Mouse (Mus musculus) MEL (cell line): Measurements from ENCODE around the gene Gm12830. TPM values are rescaled to one million over a fixed set of nuclear protein-coding genes. Genes with fewer than 3 reads are reported as not detected.

ENCODE experiments used
- DNase-seq: peaks from one replicate; pipeline ENCODE4 v3.0.0; 2011; ENCODE audit warnings: low read depth, low spot score
- H3K27ac ChIP-seq: 2 replicates; pipeline ENCODE4 v1.5.1; 2012; ENCODE audit warnings: low read depth, mild to moderate bottlenecking, control low read depth, low read length, moderate library complexity; ENCODE audit not compliant: control insufficient read depth
- H3K27me3 ChIP-seq, 2 experiments: fragments of 150-350 bp in 1 of 2; sonication (generic) in 1 of 2; 2 replicates each; pipeline ENCODE4 v1.6.1; 2012; ENCODE audit warnings: low read length in 2 of 2, mild to moderate bottlenecking in 2 of 2, improper control_type of control experiment in 1 of 2, moderate library complexity in 1 of 2; ENCODE audit not compliant: insufficient read depth in 2 of 2, control insufficient read depth in 1 of 2
- H3K36me3 ChIP-seq, 2 experiments: 2 replicates each; pipeline ENCODE4 v1.6.1; 2012 to 2014; ENCODE audit warnings: low read length in 2 of 2, improper control_type of control experiment in 1 of 2, inconsistent platforms in 1 of 2, mild to moderate bottlenecking in 1 of 2; ENCODE audit not compliant: insufficient read depth in 2 of 2, control insufficient read depth in 1 of 2
- H3K4me1 ChIP-seq, 2 experiments: fragments of 150-350 bp in 1 of 2; sonication (generic) in 1 of 2; 2 replicates each; pipeline ENCODE4 v1.6.1; 2012; ENCODE audit warnings: low read length in 2 of 2, improper control_type of control experiment in 1 of 2, mild to moderate bottlenecking in 1 of 2; ENCODE audit not compliant: insufficient read depth in 2 of 2, control insufficient read depth in 1 of 2
- H3K4me3 ChIP-seq, 2 experiments: fragments of 150-350 bp in 1 of 2; sonication (generic) in 1 of 2; 2 replicates each; pipeline ENCODE4 v1.5.1; 2012; ENCODE audit warnings: low read depth in 2 of 2, low read length in 2 of 2, mild to moderate bottlenecking in 2 of 2, moderate library complexity in 2 of 2, control low read depth in 1 of 2, improper control_type of control experiment in 1 of 2; ENCODE audit not compliant: control insufficient read depth in 1 of 2, insufficient read depth in 1 of 2
- H3K79me2 ChIP-seq: 2 replicates; pipeline ENCODE4 v1.6.1; 2012; ENCODE audit warnings: mild to moderate bottlenecking, low read length, moderate library complexity; ENCODE audit not compliant: control insufficient read depth, poor library complexity, insufficient read depth
- H3K9ac ChIP-seq: 2 replicates; pipeline ENCODE4 v1.6.1; 2012; ENCODE audit warnings: low read depth, mild to moderate bottlenecking, control low read depth, low read length, moderate library complexity; ENCODE audit not compliant: control insufficient read depth, poor library complexity, severe bottlenecking
- H3K9me3 ChIP-seq: fragments of 150-350 bp; sonication (generic); replicated peaks from 2 replicates; pipeline ENCODE4 v1.6.1; 2012; ENCODE audit warnings: mild to moderate bottlenecking, low read length, improper control_type of control experiment, moderate library complexity; ENCODE audit not compliant: insufficient read depth
- BHLHE40 ChIP-seq: IDR thresholded peaks from 2 replicates; pipeline ENCODE4 v1.6.1; 2012; ENCODE audit warnings: low read depth, mild to moderate bottlenecking, inconsistent platforms, low read length, improper control_type of control experiment, borderline replicate concordance
- CHD1 ChIP-seq: IDR thresholded peaks from 2 replicates; pipeline ENCODE4 v1.6.1; 2012; ENCODE audit warnings: low read depth, mild to moderate bottlenecking, inconsistent platforms, low read length, improper control_type of control experiment
- ELF1 ChIP-seq: IDR thresholded peaks from 2 replicates; pipeline ENCODE4 v1.6.1; 2014; ENCODE audit warnings: low read depth, mild to moderate bottlenecking, inconsistent platforms, low read length, improper control_type of control experiment, moderate library complexity
- ETS1 ChIP-seq: IDR thresholded peaks from 2 replicates; pipeline ENCODE4 v1.6.1; 2012; ENCODE audit warnings: low read depth, mild to moderate bottlenecking, inconsistent platforms, low read length, improper control_type of control experiment, moderate library complexity
- GATA1 ChIP-seq: IDR thresholded peaks from 2 replicates; pipeline ENCODE4 v1.6.1; 2011; ENCODE audit warnings: low read depth, low read length, improper control_type of control experiment
- HCFC1 ChIP-seq: IDR thresholded peaks from 2 replicates; pipeline ENCODE4 v1.6.1; 2012; ENCODE audit warnings: low read depth, mild to moderate bottlenecking, inconsistent platforms, low read length, improper control_type of control experiment, moderate library complexity
- MAX ChIP-seq: IDR thresholded peaks from 2 replicates; pipeline ENCODE4 v1.6.1; 2011; ENCODE audit warnings: low read length, improper control_type of control experiment
- MAZ ChIP-seq: IDR thresholded peaks from 2 replicates; pipeline ENCODE4 v1.6.1; 2012; ENCODE audit warnings: low read depth, mild to moderate bottlenecking, inconsistent platforms, low read length, improper control_type of control experiment
- MEF2A ChIP-seq: IDR thresholded peaks from 2 replicates; pipeline ENCODE4 v1.6.1; 2014; ENCODE audit warnings: low read depth, mild to moderate bottlenecking, inconsistent platforms, low read length, improper control_type of control experiment; ENCODE audit not compliant: poor library complexity, insufficient replicate concordance, severe bottlenecking; ENCODE audit errors: extremely low read depth
- MYC ChIP-seq: IDR thresholded peaks from 2 replicates; pipeline ENCODE4 v1.6.1; 2011; ENCODE audit warnings: low read depth, mild to moderate bottlenecking, low read length, improper control_type of control experiment, moderate library complexity
- NELFE ChIP-seq: IDR thresholded peaks from 2 replicates; pipeline ENCODE4 v1.6.1; 2011; ENCODE audit warnings: low read depth, low read length, improper control_type of control experiment
- NRF1 ChIP-seq: IDR thresholded peaks from 2 replicates; pipeline ENCODE4 v1.6.1; 2014; ENCODE audit warnings: low read depth, mild to moderate bottlenecking, inconsistent platforms, low read length, improper control_type of control experiment, moderate library complexity; ENCODE audit not compliant: poor library complexity, insufficient read depth, severe bottlenecking
- POLR2A ChIP-seq, 2 experiments: IDR thresholded peaks; 2 replicates each; pipeline ENCODE4 v1.6.1; 2011 to 2012; ENCODE audit warnings: low read length in 2 of 2, mild to moderate bottlenecking in 2 of 2, control low read depth in 1 of 2, improper control_type of control experiment in 1 of 2, low read depth in 1 of 2, moderate library complexity in 1 of 2; ENCODE audit not compliant: control insufficient read depth in 1 of 2, insufficient read depth in 1 of 2, poor library complexity in 1 of 2
- POLR2AphosphoS2 ChIP-seq: IDR thresholded peaks from 2 replicates; pipeline ENCODE4 v1.6.1; 2011; ENCODE audit warnings: low read length, improper control_type of control experiment
- POLR2AphosphoS5 ChIP-seq: IDR thresholded peaks from 2 replicates; pipeline ENCODE4 v1.6.1; 2012; ENCODE audit warnings: low read depth, borderline replicate concordance, mild to moderate bottlenecking, inconsistent platforms, low read length, moderate library complexity, mixed read lengths
- RAD21 ChIP-seq: IDR thresholded peaks from 2 replicates; pipeline ENCODE4 v1.6.1; 2011; ENCODE audit warnings: mild to moderate bottlenecking, low read depth, low read length, improper control_type of control experiment
- RCOR1 ChIP-seq: IDR thresholded peaks from 2 replicates; pipeline ENCODE4 v1.6.1; 2012; ENCODE audit warnings: low read depth, mild to moderate bottlenecking, inconsistent platforms, low read length, improper control_type of control experiment
- SIN3A ChIP-seq: IDR thresholded peaks from 2 replicates; pipeline ENCODE4 v1.6.1; 2012; ENCODE audit warnings: low read length, improper control_type of control experiment, inconsistent platforms
- SMC3 ChIP-seq: IDR thresholded peaks from 2 replicates; pipeline ENCODE4 v1.6.1; 2011; ENCODE audit warnings: low read depth, low read length, improper control_type of control experiment
- TAL1 ChIP-seq: IDR thresholded peaks from 2 replicates; pipeline ENCODE4 v1.6.1; 2012; ENCODE audit warnings: mild to moderate bottlenecking, inconsistent platforms, low read length, moderate library complexity, mixed read lengths
- TBP ChIP-seq: IDR thresholded peaks from 2 replicates; pipeline ENCODE4 v1.8.0; 2011; ENCODE audit warnings: low read depth, low read length, improper control_type of control experiment
- ZC3H11A ChIP-seq: IDR thresholded peaks from 2 replicates; pipeline ENCODE4 v1.6.1; 2012; ENCODE audit warnings: low read depth, mild to moderate bottlenecking, inconsistent platforms, low read length, improper control_type of control experiment
- ZMIZ1 ChIP-seq: IDR thresholded peaks from 2 replicates; pipeline ENCODE4 v1.6.1; 2012; ENCODE audit warnings: low read depth, mild to moderate bottlenecking, inconsistent platforms, low read length, improper control_type of control experiment, moderate library complexity
- polyA plus RNA-seq, 2 experiments: library from polyadenylated mRNA; stranded (reverse) in 1 of 2; unstranded in 1 of 2; fragments of >175 nt in 1 of 2; fragments of >200 nt in 1 of 2; gene quantifications; 2 replicates each; pipeline versions ENCODE4 v1.2.1 to v1.2.4; 2012; ENCODE audit warnings: low replicate concordance in 2 of 2, low read depth in 1 of 2; ENCODE audit not compliant: insufficient read length in 2 of 2, insufficient read depth in 1 of 2, missing spikeins in 1 of 2
- total RNA-seq: library from RNA; depleted of rRNA; stranded (reverse); fragments of 300-350 nt; gene quantifications from 2 replicates; pipeline ENCODE4 v1.2.3, GENCODE M21; 2012

Gene Gm12830
- total and polyA plus RNA-seq, 3 experiments = not detected

GRCm38 (mm10) chr4:114863166-114863565 lies 41.6 kb downstream of the Gm12830 start:
- H3K4me3 ChIP-seq = no peak overlapping the region
- H3K27me3 ChIP-seq = peaks cover 0 to 1% of the 10 kb centered on the region in 2 experiments; a peak in 1 of 4 replicates
- no peak overlapping the region for H3K27ac ChIP-seq
- no peaks in the 10 kb centered on the region for H3K36me3 ChIP-seq
- no peak overlapping the region for H3K9ac ChIP-seq
- H3K9me3 ChIP-seq = no peaks in the 10 kb centered on the region
- H3K4me1 ChIP-seq = no peaks in the 10 kb centered on the region
- DNase-seq = no peak
- TF ChIP-seq ELF1 = no peak
- TF ChIP-seq RCOR1 = no peak
- TF ChIP-seq TAL1 = no peak
- TF ChIP-seq POLR2AphosphoS5 = no peak
- no peak for TF ChIP-seq POLR2AphosphoS2
- TF ChIP-seq RAD21 = no peak
- no peak for TF ChIP-seq TBP
- no peak for TF ChIP-seq POLR2A (IDR thresholded peaks at IDR 0.05; ENCODE audit: control insufficient read depth in 1 of 2, insufficient read depth in 1 of 2, low read depth in 1 of 2, low read length in 2 of 2, poor library complexity in 1 of 2)
- TF ChIP-seq HCFC1 = no peak
- TF ChIP-seq MAZ = no peak
- no peak for TF ChIP-seq SMC3
- no peak for TF ChIP-seq MEF2A
- no peak for TF ChIP-seq GATA1
- TF ChIP-seq ZMIZ1 = no peak
- TF ChIP-seq NELFE = no peak
- TF ChIP-seq BHLHE40 = no peak
- TF ChIP-seq MAX = no peak
- TF ChIP-seq SIN3A = no peak
- no peak for TF ChIP-seq ETS1
- TF ChIP-seq MYC = no peak
- no peaks in the 10 kb centered on the region for H3K79me2 ChIP-seq

GRCm38 (mm10) chr4:114869765-114870490 lies 48.4 kb downstream of the Gm12830 start:
- Histone ChIP-seq H3K36me3 (no peaks in the 10 kb centered on the region), H3K27ac (no peak overlapping the region), H3K4me1 (no peaks in the 10 kb centered on the region), H3K79me2 (no peaks in the 10 kb centered on the region), H3K4me3 (no peak overlapping the region), H3K9ac (no peak overlapping the region), H3K27me3 (peaks cover 0 to 1% of the 10 kb centered on the region in 2 experiments; a peak in 1 of 4 replicates), H3K9me3 (no peaks in the 10 kb centered on the region)
- TF ChIP-seq NRF1 = no peak
- no peak for TF ChIP-seq NELFE
- TF ChIP-seq ZC3H11A = no peak
- no peak for TF ChIP-seq POLR2A (IDR thresholded peaks at IDR 0.05; ENCODE audit: control insufficient read depth in 1 of 2, insufficient read depth in 1 of 2, low read depth in 1 of 2, low read length in 2 of 2, poor library complexity in 1 of 2)
- no peak for TF ChIP-seq CHD1
- TF ChIP-seq MAX = no peak
- no peak for TF ChIP-seq BHLHE40
- no peak for DNase-seq
